Mouse (Mus musculus): Measurements from ENCODE around the gene Arhgef1. TPM values are rescaled to one million over a fixed set of nuclear protein-coding genes. Genes with fewer than 3 reads are reported as not detected.

Gene Arhgef1
- polyA plus RNA-seq, 1 experiment from 2014 or later: 91.8 TPM

DNA sequence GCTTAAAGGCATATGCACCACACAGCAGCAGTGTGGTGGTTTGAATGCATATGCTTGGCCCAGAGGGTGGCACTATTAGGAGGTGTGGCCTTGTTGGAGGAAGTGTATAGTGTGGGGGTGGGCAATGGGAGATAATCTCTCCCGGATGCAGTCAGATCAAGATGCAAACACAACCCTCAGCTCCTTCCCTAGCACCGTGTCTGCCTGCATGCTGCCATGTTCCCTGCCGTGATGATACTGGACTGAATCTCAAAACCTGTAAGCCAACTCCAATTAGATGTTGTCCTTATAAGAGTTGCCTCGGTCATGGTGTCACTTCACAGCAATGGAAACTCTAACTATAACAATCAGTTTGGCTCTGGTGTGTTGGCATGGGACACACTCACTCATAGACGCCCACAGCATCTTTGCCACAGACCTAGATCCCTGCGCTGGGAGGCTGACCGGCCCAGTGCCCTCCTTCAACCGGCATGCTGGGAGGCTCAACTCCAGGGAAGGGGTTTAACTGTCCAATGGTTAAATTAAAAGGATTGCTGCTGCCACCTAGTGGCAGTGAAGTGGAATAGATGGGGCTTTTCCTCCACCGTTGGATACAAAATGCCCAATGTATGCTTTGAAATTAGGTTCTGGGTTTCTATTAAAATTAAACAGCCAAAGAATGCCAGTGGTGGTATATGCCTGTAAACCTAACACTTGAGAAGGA is 72.3 kb downstream of the Arhgef1 start:
- peaks cover 27% of the 10 kb centered on the region for H3K36me3 ChIP-seq
- no peak overlapping the region for H3K9ac ChIP-seq
- H3K27ac ChIP-seq: no peak overlapping the region
- WGBS: 32% methylated on average over 9 of the region's 9 CpGs
- no peaks in the 10 kb centered on the region for H3K27me3 ChIP-seq
- no peak overlapping the region for H3K4me2 ChIP-seq (replicated peaks)
- no peak overlapping the region for H3K4me3 ChIP-seq
- ATAC-seq (ENCODE audit: low FRiP score): no peak
- peaks cover 11% of the 10 kb centered on the region for H3K4me1 ChIP-seq
- H3K9me3 ChIP-seq (replicated peaks): no peaks in the 10 kb centered on the region

Small RNA genes lying within 50 kb of the gene (microRNA-seq; reads per million reads assigned to microRNA genes)
- not detected for gene Mir7046

Other genes starting within 250 kb of the Arhgef1 start
- not detected in 2 replicates for gene Tex101, start 226.2 kb upstream of the Arhgef1 start, polyA plus RNA-seq (2016; fragmentation: Nextera tagmentation; extraction: Ambion mirVana)
- gene BC049730, start 193.7 kb upstream of the Arhgef1 start, polyA plus RNA-seq (2016; fragmentation: Nextera tagmentation; extraction: Ambion mirVana): not detected in 2 replicates
- not detected in 2 replicates for gene Gm4763, start 176.0 kb upstream of the Arhgef1 start, polyA plus RNA-seq (2016; fragmentation: Nextera tagmentation; extraction: Ambion mirVana)
- gene Cd177, start 142.6 kb upstream of the Arhgef1 start, polyA plus RNA-seq (2016; fragmentation: Nextera tagmentation; extraction: Ambion mirVana): 0.23 and 0.39 TPM in 2 replicates
- not detected in 2 replicates for gene Ceacam10, start 125.7 kb upstream of the Arhgef1 start, polyA plus RNA-seq (2016; fragmentation: Nextera tagmentation; extraction: Ambion mirVana)
- 28.6 and 37.8 TPM in 2 replicates for gene Gm9844, start 40.7 kb upstream of the Arhgef1 start, polyA plus RNA-seq (2016; fragmentation: Nextera tagmentation; extraction: Ambion mirVana)
- not detected in 2 replicates for gene Lypd4, start 33.0 kb upstream of the Arhgef1 start, polyA plus RNA-seq (2016; fragmentation: Nextera tagmentation; extraction: Ambion mirVana)
- 0.27 TPM in 1 of 2 replicates, not detected in the other for gene Dmrtc2, start 32.9 kb upstream of the Arhgef1 start, polyA plus RNA-seq (2016; fragmentation: Nextera tagmentation; extraction: Ambion mirVana)
- 1,212 and 1,459 TPM in 2 replicates for gene Rps19, start 18.5 kb upstream of the Arhgef1 start, polyA plus RNA-seq (2016; fragmentation: Nextera tagmentation; extraction: Ambion mirVana)
- gene Cd79a, start 5.5 kb upstream of the Arhgef1 start, polyA plus RNA-seq (2016; fragmentation: Nextera tagmentation; extraction: Ambion mirVana): 0.23 and 0.36 TPM in 2 replicates
- 9.4 and 13.8 TPM in 2 replicates for gene Gm4881, start 41.6 kb downstream of the Arhgef1 start, polyA plus RNA-seq (2016; fragmentation: Nextera tagmentation; extraction: Ambion mirVana)
- 122 and 138 TPM in 2 replicates for gene Rabac1, start 69.8 kb downstream of the Arhgef1 start, polyA plus RNA-seq (2016; fragmentation: Nextera tagmentation; extraction: Ambion mirVana)
- 110 and 121 TPM in 2 replicates for gene Atp1a3, start 103.0 kb downstream of the Arhgef1 start, polyA plus RNA-seq (2016; fragmentation: Nextera tagmentation; extraction: Ambion mirVana)
- gene Grik5, start 169.4 kb downstream of the Arhgef1 start, polyA plus RNA-seq (2016; fragmentation: Nextera tagmentation; extraction: Ambion mirVana): 16.5 and 17.1 TPM in 2 replicates
- gene Zfp574, start 169.7 kb downstream of the Arhgef1 start, polyA plus RNA-seq (2016; fragmentation: Nextera tagmentation; extraction: Ambion mirVana): 39.8 and 40.8 TPM in 2 replicates

Data from hindbrain, embryonic 12.5 days (tissue).